Mouse (Mus musculus) bone marrow macrophage, adult 2 months (primary cell): Measurements from ENCODE around the gene Lypd4.

ENCODE experiments used
- CTCF ChIP-seq: IDR thresholded peaks from 2 replicates; pipeline ENCODE4 v1.5.1; 2012; ENCODE audit warnings: low read depth, mild to moderate bottlenecking, low read length, moderate library complexity
- POLR2A ChIP-seq: IDR thresholded peaks from 2 replicates; pipeline ENCODE4 v1.6.1; 2012; ENCODE audit warnings: mild to moderate bottlenecking, low read depth, low read length, borderline replicate concordance

DNA sequence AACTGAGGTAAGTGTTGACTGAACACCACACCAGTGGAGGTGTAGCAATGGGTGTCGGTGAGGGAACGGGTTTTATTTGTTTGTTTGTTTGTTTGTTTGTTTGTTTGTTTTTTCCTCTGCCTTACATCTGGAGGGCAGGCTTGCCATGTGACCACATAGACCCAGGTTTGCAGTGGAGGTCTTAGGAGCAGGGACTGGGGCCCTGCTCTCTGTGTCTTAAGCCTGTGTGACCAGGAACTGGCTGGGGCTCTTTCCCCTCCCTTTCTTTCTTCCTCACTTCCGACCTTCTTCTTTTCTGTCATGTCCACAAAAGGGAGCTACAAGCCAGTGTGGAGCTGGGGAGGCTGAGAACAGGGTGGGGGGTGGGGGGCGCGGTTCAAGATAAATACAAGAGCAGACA is 28.2 kb upstream of the Lypd4 start:
- TF ChIP-seq CTCF: no peak
- TF ChIP-seq POLR2A: no peak
